Mouse (Mus musculus) testis, adult 2 months (tissue): ENCODE data around the gene Irgc1.

Experiments
- CTCF ChIP-seq: fragments of 200-500 bp; IDR thresholded peaks from 2 replicates; pipeline ENCODE4 v1.5.1; 2012; ENCODE audit warnings: low read depth, mild to moderate bottlenecking, inconsistent platforms, low read length, moderate library complexity; ENCODE audit not compliant: control insufficient read depth, insufficient read depth, insufficient replicate concordance
- POLR2A ChIP-seq: fragments of 200-500 bp; IDR thresholded peaks from 2 replicates; pipeline ENCODE4 v1.6.1; 2012; ENCODE audit warnings: low read depth, mild to moderate bottlenecking, inconsistent platforms, low read length, moderate library complexity; ENCODE audit not compliant: control insufficient read depth

GRCm38 (mm10) chr7:24481474-24482207 lies 29.5 kb upstream of the Irgc1 start, which contains the start of gene Cadm4:
- TF ChIP-seq POLR2A (no peak; the same call in 1 of the 2 replicates), CTCF (no peak)
